Mouse (Mus musculus) neural tube, embryonic 11.5 days (tissue): Measurements from ENCODE around the gene Mbd3l2. TPM values are rescaled to one million over a fixed set of nuclear protein-coding genes. Genes with fewer than 3 reads are reported as not detected.

Source experiments
- ATAC-seq: fragments of 200-750 bp; cut with Nextera tagmentation; 2 replicates; pipeline ENCODE4 v1.8.0; 2017; ENCODE audit warnings: moderate number of reproducible peaks, mild to moderate bottlenecking, moderate TSS enrichment, moderate library complexity; ENCODE audit not compliant: insufficient read depth, low FRiP score, low TSS enrichment
- DNase-seq: peaks from one replicate; pipeline ENCODE4 v3.0.0-alpha.2; 2015; ENCODE audit warnings: low spot score
- H3K27ac ChIP-seq: fragments of 300-500 bp; sonication (generic); 2 replicates; pipeline ENCODE4 v1.5.1; 2014; ENCODE audit warnings: low read depth, mild to moderate bottlenecking, low read length
- H3K27me3 ChIP-seq: fragments of 300-500 bp; sonication (generic); 2 replicates; pipeline ENCODE4 v1.6.1; 2014; ENCODE audit warnings: mild to moderate bottlenecking, low read length, mixed read lengths; ENCODE audit not compliant: control insufficient read depth, insufficient read depth
- H3K36me3 ChIP-seq: fragments of 300-500 bp; sonication (generic); 2 replicates; pipeline ENCODE4 v1.6.1; 2014; ENCODE audit warnings: mild to moderate bottlenecking, low read length, moderate library complexity, mixed read lengths; ENCODE audit not compliant: control insufficient read depth, insufficient read depth
- H3K4me1 ChIP-seq: fragments of 300-500 bp; sonication (generic); 2 replicates; pipeline ENCODE4 v1.6.1; 2014; ENCODE audit warnings: low read length, mixed read lengths; ENCODE audit not compliant: control insufficient read depth, insufficient read depth
- H3K4me2 ChIP-seq: fragments of 300-500 bp; sonication (generic); 2 replicates; pipeline ENCODE4 v1.6.1; 2014; ENCODE audit warnings: low read depth, mild to moderate bottlenecking, moderate library complexity
- H3K4me3 ChIP-seq: fragments of 300-500 bp; sonication (generic); 2 replicates; pipeline ENCODE4 v1.5.1; 2014; ENCODE audit warnings: low read depth, low read length
- H3K9ac ChIP-seq: fragments of 300-500 bp; sonication (generic); 2 replicates; pipeline ENCODE4 v1.6.1; 2014; ENCODE audit warnings: mild to moderate bottlenecking, low read length
- H3K9me3 ChIP-seq: fragments of 300-500 bp; sonication (generic); 2 replicates; pipeline ENCODE4 v1.6.1; 2016; ENCODE audit warnings: low read length; ENCODE audit not compliant: control insufficient read depth
- WGBS: fragments of 180-500 bp; shearing (Covaris S2); extraction: QIAGEN DNeasy Blood & Tissue Kit; methylation state at CpG from one replicate; pipeline ENCODE4 v1.1.7; 2014; 5-methylcytosine and 5-hydroxymethylcytosine counted together
- microRNA-seq: library from miRNA; unstranded; fragments of <30 nt; microRNA quantifications from one replicate; pipeline ENCODE4, GENCODE M21; 2016
- polyA plus RNA-seq: library from polyadenylated mRNA; unstranded; fragments of >200 nt; fragmentation: Nextera tagmentation; extraction: Ambion mirVana; gene quantifications from 2 replicates; pipeline ENCODE4 v1.2.1, GENCODE M21; 2014

Gene Mbd3l2
- polyA plus RNA-seq, 1 experiment from 2014 or later: not detected

- DNase-seq (no peak), ATAC-seq (no peak)
- no peak overlapping the region for H3K27ac ChIP-seq
- 93% methylated on average over 3 of the region's 3 CpGs for WGBS
- H3K4me2 ChIP-seq: no peak overlapping the region
- H3K36me3 ChIP-seq: no peaks in the 10 kb centered on the region
- no peaks in the 10 kb centered on the region for H3K9me3 ChIP-seq
- no peaks in the 10 kb centered on the region for H3K27me3 ChIP-seq
- H3K4me1 ChIP-seq: no peaks in the 10 kb centered on the region
- no peak overlapping the region for H3K4me3 ChIP-seq
- no peak overlapping the region for H3K9ac ChIP-seq
These were observed 37.6 kb downstream of the Mbd3l2 start for GRCm38 (mm10) chr9:18468005-18468404.

GRCm38 (mm10) chr9:18473324-18474128 lies 43.1 kb downstream of the Mbd3l2 start:
- Histone ChIP-seq H3K9me3 (no peaks in the 10 kb centered on the region), H3K27me3 (no peaks in the 10 kb centered on the region), H3K9ac (peak overlapping the region; percentile 70), H3K36me3 (no peaks in the 10 kb centered on the region), H3K4me2 (peak overlapping the region; percentile 61), H3K4me1 (no peaks in the 10 kb centered on the region), H3K4me3 (peak overlapping the region; percentile 64), H3K27ac (peak overlapping the region; percentile 83)
- ATAC-seq (peak; percentile 97), DNase-seq (peak; percentile 88)
- 5% methylated on average over 39 of the region's 39 CpGs for WGBS

DNA sequence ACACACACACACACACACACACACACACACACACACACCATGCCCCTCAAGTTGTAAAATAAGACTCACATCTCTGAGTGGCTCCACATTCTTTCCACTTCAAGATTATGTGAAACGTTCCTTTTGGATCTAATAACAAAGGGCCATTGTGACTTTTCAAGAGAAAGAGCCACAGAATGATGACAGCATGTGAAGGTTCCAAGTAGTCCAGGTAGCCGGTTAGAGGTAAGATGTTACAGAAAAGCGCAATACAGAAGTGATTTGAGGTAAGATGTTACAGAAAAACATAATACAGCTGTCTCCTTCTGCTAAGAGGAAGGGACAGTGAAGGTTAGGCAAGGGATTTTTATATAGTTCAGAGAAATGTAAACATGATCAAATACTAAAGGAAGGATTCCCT lies 47.7 kb downstream of the Mbd3l2 start, which contains the start of the genes Zfp558 and Mbd3l1:
Zfp558 (minus strand) TSS at position 101 of the 400 bp plus-strand sequence.
Mbd3l1 (plus strand) TSS at position 192 of the 400 bp plus-strand sequence.
- Histone ChIP-seq H3K9ac (no peak within 1 kb of the TSS), H3K4me3 (no peak within 1 kb of the TSS), H3K27me3 (no peaks in the 10 kb centered on the region), H3K9me3 (no peaks in the 10 kb centered on the region), H3K4me1 (no peaks in the 10 kb centered on the region), H3K4me2 (no peak within 1 kb of the TSS), H3K36me3 (no peaks in the 10 kb centered on the region), H3K27ac (no peak within 1 kb of the TSS)
- WGBS: 83% methylated on average over 3 of the region's 3 CpGs
- no peak for DNase-seq
- no peak for ATAC-seq

Small RNAs within 50 kb of the gene (microRNA-seq; reads per million reads assigned to microRNA genes)
- not detected for gene Gm22854

Other genes starting within 250 kb of the Mbd3l2 start
- gene Chordc1, start 138.5 kb upstream of the Mbd3l2 start, polyA plus RNA-seq: 134 and 139 TPM in 2 replicates
- 1.7 and 2.3 TPM in 2 replicates for gene Naalad2, start 27.7 kb upstream of the Mbd3l2 start, polyA plus RNA-seq
- not detected in 2 replicates for gene Ubtfl1, start 26.2 kb upstream of the Mbd3l2 start, polyA plus RNA-seq
- gene Zfp558, start 47.6 kb downstream of the Mbd3l2 start, polyA plus RNA-seq: 13.1 and 16.3 TPM in 2 replicates
- gene Mbd3l1, start 47.7 kb downstream of the Mbd3l2 start, polyA plus RNA-seq: not detected in 2 replicates
- 0.03 TPM in 1 of 2 replicates, not detected in the other for gene Muc16, start 243.9 kb downstream of the Mbd3l2 start, polyA plus RNA-seq